Mouse (Mus musculus) frontal cortex, postnatal 36 days (tissue): ENCODE measurements at regions not wholly inside any gene's neighbourhood (a gene's known extent, or its start where the extent isn't known, plus 50 kb on each side); places are given as distances from the start of the nearest gene placed in this dataset.

Experiments
- DNase-seq, 2 experiments: peaks; one replicate each; pipeline ENCODE4 v3.0.0; 2022; ENCODE audit warnings: low spot score in 2 of 2

- no peak for DNase-seq
These were observed 95.5 kb downstream of the 1700017N19Rik start for GRCm38 (mm10) chr10:100685748-100686147.

- no peak for DNase-seq
These were observed 105.7 kb downstream of the 1700017N19Rik start for GRCm38 (mm10) chr10:100695944-100696343.

- DNase-seq, result no peak
These were observed 108.9 kb downstream of the 1700017N19Rik start for GRCm38 (mm10) chr10:100699206-100699605.

- no peak for DNase-seq
These were observed 110.3 kb downstream of the 1700017N19Rik start for GRCm38 (mm10) chr10:100700281-100701205.

GRCm38 (mm10) chr10:100701938-100702337, 111.7 kb downstream of the 1700017N19Rik start:
- DNase-seq, result no peak

- no peak for DNase-seq
These were observed 125.9 kb downstream of the 1700017N19Rik start for GRCm38 (mm10) chr10:100716084-100716667.

- DNase-seq, result no peak
These were observed 128.3 kb downstream of the 1700017N19Rik start for GRCm38 (mm10) chr10:100718574-100718973.

- peak; percentile 7 to 11 for DNase-seq
These were observed 151.0 kb downstream of the 1700017N19Rik start for GRCm38 (mm10) chr10:100741269-100741668.

GRCm38 (mm10) chr10:100742065-100742464, 151.8 kb downstream of the 1700017N19Rik start:
- peak; percentile 68 to 81 for DNase-seq

GRCm38 (mm10) chr10:100746151-100746550, 155.9 kb downstream of the 1700017N19Rik start:
- no peak for DNase-seq

GRCm38 (mm10) chr10:100754957-100755356, 164.7 kb downstream of the 1700017N19Rik start:
- no peak for DNase-seq

GRCm38 (mm10) chr10:100774252-100774651, 184.0 kb downstream of the 1700017N19Rik start:
- DNase-seq, result no peak

- DNase-seq, result no peak
These were observed 201.9 kb downstream of the 1700017N19Rik start for GRCm38 (mm10) chr10:100792166-100792565.

- DNase-seq, result no peak
These were observed 202.3 kb downstream of the 1700017N19Rik start for GRCm38 (mm10) chr10:100792569-100792968.

- DNase-seq, result peak in 1 of 2 experiments; percentile 2
These were observed 205.1 kb downstream of the 1700017N19Rik start for GRCm38 (mm10) chr10:100795215-100795972.

GRCm38 (mm10) chr10:100811639-100812038, 221.4 kb downstream of the 1700017N19Rik start:
- DNase-seq, result peak in 1 of 2 experiments; percentile 9

- DNase-seq, result no peak
These were observed 244.5 kb downstream of the 1700017N19Rik start for GRCm38 (mm10) chr10:100834794-100835193.

GRCm38 (mm10) chr10:100853213-100853612, 262.9 kb downstream of the 1700017N19Rik start:
- no peak for DNase-seq

GRCm38 (mm10) chr10:100856509-100856908, 266.2 kb downstream of the 1700017N19Rik start:
- no peak for DNase-seq

- peak in 1 of 2 experiments; percentile 51 for DNase-seq
These were observed 275.4 kb downstream of the 1700017N19Rik start for GRCm38 (mm10) chr10:100865501-100866181.

GRCm38 (mm10) chr10:100868360-100868916, 278.2 kb downstream of the 1700017N19Rik start:
- no peak for DNase-seq
